Mouse (Mus musculus): ENCODE results near the gene Gpr61.

DNA sequence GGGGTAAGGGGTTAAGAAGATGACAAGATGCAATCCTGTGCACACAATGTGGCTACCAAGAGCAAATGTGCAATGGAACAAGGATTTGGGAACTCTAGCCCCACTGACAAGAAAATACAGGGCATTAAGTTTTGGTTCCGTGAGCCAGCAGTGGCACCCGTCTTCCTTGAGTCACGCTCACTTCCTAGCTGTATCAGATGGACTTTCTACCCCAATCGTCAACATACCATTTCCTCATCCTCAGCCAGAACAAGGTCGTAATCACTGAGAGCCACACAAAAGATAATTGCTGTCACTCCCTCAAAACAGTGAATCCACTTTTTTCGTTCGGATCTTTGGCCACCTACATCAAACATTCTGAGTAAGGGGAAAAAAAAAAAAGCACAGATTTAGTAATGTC lies 42.4 kb downstream of the Gpr61 start:
- TF ChIP-seq POLR2A (IDR thresholded peaks at IDR 0.05; ENCODE audit: extremely low read depth, insufficient read depth, low read length): no peak
- TF ChIP-seq CTCF (IDR thresholded peaks at IDR 0.05; ENCODE audit: low read depth, low read length): no peak
